Mouse (Mus musculus): ENCODE data around the gene Sf3b1. TPM values are rescaled to one million over a fixed set of nuclear protein-coding genes. Genes with fewer than 3 reads are reported as not detected.
A peak's percentile ranks its signal among the peaks of the same experiment; 100 is the strongest.
"Not testable (repeated sequence)": the region's sequence is repeated elsewhere in the genome, so short reads cannot be mapped to it uniquely, and the experiment has no call there.

Gene Sf3b1
- total RNA-seq, 2 experiments from 2014 or later: 142 to 175 TPM

GRCm38 (mm10) chr1:55028512-55029249 lies 1.4 kb upstream of the Sf3b1 start:
- no peak for DNase-seq (ENCODE audit: low spot score in 2 of 2)

GRCm38 (mm10) chr1:55027966-55028365 lies 685 bp upstream of the Sf3b1 start:
- no peak for DNase-seq (ENCODE audit: low spot score in 2 of 2)

- peak in 1 of 2 experiments; percentile 46 for DNase-seq (ENCODE audit: low spot score in 2 of 2)
Observed at GRCm38 (mm10) chr1:55026444-55027252, 633 bp downstream of the Sf3b1 start.

DNA sequence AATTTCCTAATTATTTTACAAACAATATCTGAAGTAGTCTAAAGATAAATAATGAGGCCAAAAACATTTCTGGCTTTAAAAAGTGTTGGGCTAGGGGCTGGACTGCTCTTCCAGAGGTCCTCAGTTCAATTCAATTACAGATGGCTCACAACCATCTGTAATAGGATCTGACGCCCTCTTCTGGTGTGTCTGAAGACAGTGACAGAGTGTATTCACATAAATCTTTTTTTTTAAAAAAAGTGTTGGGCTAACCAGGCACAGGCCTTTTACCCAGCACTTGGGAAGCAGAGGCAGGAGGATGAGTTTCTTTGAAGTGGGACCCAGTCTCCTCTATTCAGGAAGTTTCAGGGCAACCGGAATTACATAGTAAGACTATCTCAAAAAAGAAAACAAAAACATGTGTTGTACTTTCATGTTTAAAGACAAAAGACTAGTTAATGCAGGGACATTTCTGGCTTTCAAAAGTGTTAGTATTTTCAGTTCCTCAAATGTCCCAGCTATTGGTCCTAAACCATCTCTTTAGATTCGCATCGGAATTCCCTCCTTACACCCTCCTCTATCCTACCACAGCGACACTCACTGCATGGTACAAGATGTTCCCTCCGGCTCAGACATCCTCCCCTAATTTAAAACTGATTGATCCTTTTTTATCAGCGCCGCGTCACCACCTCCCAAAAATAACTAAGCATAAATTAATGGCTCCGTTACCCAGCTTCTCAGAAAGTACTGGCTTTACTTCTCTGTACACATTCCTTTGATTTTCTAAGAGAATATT lies 1.4 kb downstream of the Sf3b1 start:
- DNase-seq (ENCODE audit: low spot score in 2 of 2): peak in 1 of 2 experiments; percentile 36

DNA sequence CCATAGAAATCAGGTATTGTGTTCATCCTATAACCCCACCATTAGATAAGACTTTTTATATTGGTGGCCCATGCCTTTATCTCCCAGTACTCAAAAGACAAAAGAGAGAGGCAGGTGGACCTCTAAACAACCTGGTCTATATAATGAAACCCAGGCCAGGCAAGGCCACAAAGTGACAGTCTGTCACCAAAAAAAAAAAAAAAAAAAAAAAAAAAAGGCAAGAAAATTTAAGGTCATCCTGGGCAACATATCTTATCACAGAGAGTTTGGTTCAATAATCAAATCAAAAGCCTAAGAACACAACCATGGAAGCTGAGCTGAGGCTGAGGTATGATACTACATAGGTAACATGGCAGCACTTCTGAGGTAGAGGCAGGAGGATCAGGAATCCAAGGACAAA lies 5.4 kb downstream of the Sf3b1 start:
- DNase-seq (ENCODE audit: low spot score in 2 of 2): no peak

DNA sequence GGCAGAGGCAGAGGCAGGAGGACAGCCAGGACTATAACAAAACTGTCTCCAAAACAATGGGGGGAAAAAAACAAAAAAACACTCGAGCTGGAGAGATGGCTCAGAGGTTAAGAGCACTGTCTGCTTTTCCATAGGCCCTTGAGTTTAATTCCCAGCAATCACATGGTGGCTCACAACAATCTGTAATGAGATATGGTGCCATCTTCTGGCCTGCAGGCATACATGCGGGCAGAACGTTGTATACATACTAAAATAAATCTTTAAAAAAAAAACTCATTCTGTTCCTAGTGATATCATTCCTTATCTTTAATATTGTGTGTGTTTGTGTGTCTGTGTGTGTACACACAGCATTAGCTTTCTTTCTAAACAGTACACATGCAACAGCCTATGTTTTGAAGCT lies 14.8 kb downstream of the Sf3b1 start:
- no peak for DNase-seq (ENCODE audit: low spot score in 2 of 2)

GRCm38 (mm10) chr1:55008313-55008712 lies 19.0 kb downstream of the Sf3b1 start:
- DNase-seq (ENCODE audit: low spot score in 2 of 2): not testable (repeated sequence)

- no peak for DNase-seq (ENCODE audit: low spot score in 2 of 2)
Observed at GRCm38 (mm10) chr1:54993581-54993980, 33.7 kb downstream of the Sf3b1 start.

DNA sequence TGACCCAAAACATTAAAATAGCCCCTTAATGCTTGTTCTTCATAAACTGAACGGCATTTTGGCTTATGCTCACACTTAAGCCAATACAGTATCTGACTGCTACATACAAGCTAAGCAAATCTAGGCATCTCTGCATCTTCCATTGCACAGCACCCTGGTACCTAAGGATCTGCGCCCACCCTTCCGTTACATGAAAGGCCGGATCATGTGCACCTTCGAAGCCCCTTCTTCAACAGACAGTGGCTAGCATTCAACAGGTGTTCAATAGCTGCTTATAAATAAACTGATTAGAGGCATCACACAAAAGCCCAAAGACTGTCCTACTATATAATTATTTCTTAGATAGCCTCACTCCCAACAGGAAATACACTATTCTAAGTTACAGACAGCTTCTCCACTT lies 41.0 kb downstream of the Sf3b1 start:
- DNase-seq (ENCODE audit: low spot score in 2 of 2): no peak

GRCm38 (mm10) chr1:54985831-54986230 lies 41.5 kb downstream of the Sf3b1 start:
- DNase-seq (ENCODE audit: low spot score in 2 of 2): no peak

DNA sequence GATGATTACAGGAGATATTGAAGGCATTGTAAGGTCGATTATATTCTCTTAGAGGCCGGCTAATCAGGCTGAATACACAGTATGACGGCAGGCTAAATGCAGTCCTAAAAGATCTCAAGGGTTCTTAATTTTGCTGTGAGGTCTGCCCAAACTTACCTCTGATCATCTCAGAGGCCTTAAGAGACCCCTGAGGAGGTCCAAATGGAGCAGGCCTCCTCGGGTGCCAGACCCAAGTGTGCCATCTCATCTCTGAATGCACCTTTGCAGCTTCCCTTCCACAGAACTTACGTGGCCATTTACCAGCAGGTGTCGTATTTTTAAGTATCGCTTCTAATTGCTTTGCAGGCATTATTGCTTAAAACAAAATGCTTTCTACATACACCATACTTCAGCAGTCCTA lies 43.1 kb downstream of the Sf3b1 start:
- DNase-seq (ENCODE audit: low spot score in 2 of 2): no peak

- peak in 1 of 2 experiments; percentile 37 for DNase-seq (ENCODE audit: low spot score in 2 of 2)
Observed at GRCm38 (mm10) chr1:54983339-54983738, 43.9 kb downstream of the Sf3b1 start.

DNA sequence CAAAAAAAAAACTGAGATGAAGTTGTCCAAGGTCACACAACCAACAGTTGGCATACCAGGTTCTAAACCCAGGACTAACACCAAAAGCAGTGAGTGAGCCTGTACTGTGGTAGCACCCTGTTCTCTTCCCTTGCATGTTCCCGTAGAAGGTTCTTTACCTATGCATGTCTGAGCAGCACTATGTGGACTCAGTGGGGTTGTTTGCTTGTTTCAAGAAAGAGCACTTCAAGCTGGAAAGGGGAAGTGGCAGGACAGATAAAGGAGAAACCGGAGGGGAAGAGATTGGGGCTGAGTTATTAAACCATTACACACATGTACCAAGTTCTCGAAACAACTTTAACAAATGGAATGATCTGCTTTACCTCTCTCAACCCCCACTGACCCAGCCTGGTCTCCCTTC lies 44.6 kb downstream of the Sf3b1 start:
- DNase-seq (ENCODE audit: low spot score in 2 of 2): no peak

GRCm38 (mm10) chr1:54979226-54979984 lies 47.9 kb downstream of the Sf3b1 start:
- DNase-seq (ENCODE audit: low spot score in 2 of 2): peak in 1 of 2 experiments; percentile 50

- DNase-seq (ENCODE audit: low spot score in 2 of 2): no peak
Observed at GRCm38 (mm10) chr1:54971687-54972404, 55.4 kb downstream of the Sf3b1 start.

DNA sequence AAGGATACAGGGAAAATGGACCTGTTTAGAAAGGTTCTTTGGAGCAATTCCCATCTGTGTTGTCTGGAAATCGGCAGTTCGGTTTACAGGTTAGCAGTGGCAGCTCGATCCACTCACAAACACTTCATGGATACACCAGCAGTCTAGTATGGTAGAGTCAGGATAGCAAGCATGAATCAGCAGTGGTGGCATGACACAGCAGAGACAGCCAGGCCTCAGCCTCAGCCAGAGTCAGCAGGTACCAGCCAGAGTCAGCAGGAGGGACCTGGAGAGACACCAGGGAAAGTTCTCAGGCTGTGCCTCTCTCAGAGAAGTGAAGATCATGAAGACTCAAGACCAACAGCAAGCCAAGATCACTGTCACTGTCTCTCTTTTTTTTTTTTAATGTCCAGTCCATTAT lies 60.4 kb downstream of the Sf3b1 start:
- DNase-seq (ENCODE audit: low spot score in 2 of 2): no peak

GRCm38 (mm10) chr1:54965159-54965995 lies 61.9 kb downstream of the Sf3b1 start:
- no peak for DNase-seq (ENCODE audit: low spot score in 2 of 2)

DNA sequence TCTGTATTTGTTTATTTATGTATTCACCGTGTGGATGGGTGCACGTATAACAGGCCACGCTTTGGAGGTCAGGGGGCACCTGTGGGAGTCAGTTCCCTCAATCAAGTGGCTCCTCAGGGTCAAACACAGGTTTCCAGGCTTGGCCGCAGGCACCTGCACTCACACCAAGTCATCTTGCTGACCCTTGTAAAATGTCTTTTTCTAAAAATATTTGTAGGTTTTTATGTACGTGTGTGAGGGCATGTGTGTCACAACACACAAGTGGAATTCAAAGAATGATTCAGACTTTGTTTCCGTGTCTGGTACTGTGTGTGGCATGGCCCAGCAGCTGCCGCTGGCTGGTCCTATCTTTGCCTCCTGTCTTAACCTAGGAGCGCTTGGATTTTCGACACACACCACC lies 65.6 kb downstream of the Sf3b1 start:
- DNase-seq (ENCODE audit: low spot score in 2 of 2): no peak

GRCm38 (mm10) chr1:54960613-54961165 lies 66.6 kb downstream of the Sf3b1 start:
- no peak for DNase-seq (ENCODE audit: low spot score in 2 of 2)

Measured in layer of hippocampus, postnatal 14 days (tissue).